Mouse (Mus musculus) embryo, embryonic 9.5 days (tissue): ENCODE data around the gene Son.

Experiments used
- DNase-seq: peaks from one replicate; pipeline ENCODE4 v3.0.0-alpha.2; 2017; ENCODE audit errors: extremely low spot score

Gene Son

DNA sequence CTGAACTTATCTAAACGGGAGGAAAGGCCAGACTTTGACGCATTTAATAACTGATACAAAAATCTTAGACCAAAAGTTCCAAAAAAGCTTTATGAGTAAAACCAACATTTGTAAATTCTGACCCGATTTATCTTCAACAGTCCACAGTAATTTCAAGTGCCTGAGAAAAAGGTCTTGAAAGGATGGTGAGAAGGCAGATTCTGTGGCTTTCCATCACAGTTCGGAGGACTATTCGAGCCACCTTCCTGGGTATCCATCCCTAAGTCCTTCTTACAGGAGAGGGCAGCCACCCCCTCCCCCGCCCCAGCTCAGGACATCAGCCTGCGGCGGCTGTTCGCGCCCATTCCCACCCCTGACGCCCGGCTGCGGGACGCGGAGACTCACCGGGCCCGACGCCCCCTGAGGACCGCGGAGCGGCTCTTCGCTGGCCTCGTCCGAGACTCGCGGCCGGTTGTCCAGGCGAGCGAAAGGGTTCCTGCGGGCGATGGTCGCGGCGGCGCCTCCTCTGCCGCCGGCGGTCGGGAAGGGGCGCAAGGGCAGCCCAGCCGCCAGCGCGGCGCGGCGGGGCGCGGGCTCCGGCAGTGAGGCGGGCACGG, 40.8 kb downstream of the Son start:
- DNase-seq = no peak

DNA sequence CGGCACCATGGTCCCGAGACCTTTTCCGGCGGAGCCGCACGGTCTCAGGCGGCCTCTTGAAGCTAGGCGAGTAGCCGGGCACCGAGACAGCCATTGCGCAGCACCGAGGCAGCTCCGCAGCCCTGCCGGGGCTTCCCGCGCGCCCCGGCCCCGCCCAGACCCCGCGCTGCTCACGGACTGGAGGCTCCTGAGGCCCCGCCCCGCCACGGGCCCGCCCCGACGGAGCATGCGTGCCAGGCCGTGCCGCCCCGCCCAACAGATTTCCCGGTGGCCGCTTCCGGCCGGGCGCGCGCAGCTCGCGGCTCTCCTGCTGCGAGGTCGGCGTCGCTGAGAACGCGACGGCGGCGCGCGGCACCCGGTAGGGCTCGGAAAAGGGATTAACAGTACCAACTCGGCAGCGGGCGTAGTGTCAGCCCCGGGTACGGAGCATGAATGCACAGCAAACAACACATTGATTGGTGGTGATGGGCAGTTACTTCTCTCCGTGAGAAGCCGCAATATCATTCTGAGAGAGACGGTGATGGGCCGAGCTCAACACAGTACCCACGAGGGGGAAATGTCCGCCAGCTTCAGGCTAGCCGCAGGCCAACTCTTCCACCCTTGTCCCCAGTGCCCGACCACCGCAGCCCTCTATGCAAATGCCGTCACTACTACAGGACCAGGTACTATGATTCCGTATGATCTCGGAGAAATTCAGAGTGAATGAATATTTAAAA, 41.5 kb downstream of the Son start, which contains the start of gene Donson:
Donson (minus strand) TSS at position 152 of the 716 bp plus-strand sequence.
- DNase-seq = peak; percentile 93

DNA sequence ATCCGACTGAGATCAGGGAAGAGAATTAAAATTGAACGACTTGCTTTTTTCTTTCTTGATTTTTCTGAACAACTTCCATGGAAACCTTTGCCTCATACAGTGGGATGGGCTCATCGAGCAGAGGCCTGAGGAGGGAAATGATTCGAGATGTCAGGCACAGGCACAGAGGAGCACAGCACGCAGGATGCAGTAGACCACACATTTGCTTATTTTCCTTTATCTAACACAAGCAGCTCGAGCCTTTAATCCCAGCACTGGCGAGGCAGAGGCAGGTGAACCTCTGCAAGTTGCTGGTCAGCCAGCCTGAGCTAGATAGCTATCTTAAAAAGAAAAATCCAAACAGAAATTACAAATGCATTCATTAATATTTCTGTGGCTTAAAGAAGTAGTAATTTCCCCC, 42.5 kb downstream of the Son start:
- DNase-seq = no peak

DNA sequence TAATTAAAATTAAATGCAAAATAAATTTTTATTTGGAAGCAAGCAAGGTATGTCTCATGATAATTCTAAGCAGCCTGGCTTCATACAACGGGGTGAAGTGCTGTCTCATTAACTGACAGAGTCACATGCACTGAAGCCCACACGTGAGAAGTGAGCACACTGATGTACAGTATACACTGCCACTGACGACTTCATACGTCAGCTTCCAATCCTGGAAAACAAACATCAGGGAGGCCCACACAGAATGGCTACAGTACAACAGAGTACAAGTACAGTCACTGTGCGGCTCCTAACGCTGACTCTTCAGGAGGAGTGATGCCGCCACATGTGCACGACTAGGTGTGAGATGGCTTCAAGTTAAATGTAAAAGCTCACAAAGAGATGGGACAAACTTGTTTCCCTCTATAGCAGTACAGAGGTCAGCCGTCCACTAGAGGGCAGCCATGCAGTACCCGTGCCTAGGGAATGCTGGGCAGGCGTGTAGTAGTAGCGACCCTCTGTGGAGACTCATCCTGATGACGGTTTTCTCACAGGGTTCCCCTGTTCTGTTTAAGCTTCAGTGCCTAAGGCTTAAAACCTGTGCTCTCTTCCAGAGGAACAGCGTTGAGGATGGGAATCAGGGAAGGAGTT, 47.3 kb downstream of the Son start:
- peak; percentile 82 for DNase-seq

DNA sequence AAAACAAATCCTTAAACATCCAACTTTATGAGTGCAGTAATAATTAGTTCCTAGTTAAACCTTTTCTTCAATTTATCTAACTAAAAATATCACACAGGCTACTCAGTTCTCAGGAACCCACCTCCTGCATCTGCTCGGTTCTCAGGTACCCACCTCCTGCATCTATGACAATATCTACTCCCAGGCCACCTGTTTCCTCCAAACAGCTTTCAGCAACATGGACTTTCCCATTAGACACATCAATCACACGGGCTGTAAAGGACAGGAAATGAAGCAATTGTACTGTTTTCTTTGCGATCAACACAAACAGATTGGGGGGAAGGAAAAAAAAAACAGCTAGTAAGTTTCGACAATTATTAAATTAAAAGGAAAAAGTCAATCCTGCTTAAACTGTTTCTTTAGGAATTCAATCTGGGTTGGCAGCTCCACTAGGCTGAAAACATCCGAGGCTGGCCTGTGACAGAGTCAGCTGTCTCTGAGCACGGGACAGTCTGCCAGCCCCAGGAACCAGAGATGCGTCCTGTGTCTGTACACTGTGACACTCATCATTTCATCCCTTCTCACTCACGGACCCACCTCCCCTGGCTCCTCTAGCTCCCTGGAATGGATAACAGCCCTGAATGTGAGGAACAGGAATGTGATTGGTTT, 47.9 kb downstream of the Son start:
- no peak for DNase-seq

DNA sequence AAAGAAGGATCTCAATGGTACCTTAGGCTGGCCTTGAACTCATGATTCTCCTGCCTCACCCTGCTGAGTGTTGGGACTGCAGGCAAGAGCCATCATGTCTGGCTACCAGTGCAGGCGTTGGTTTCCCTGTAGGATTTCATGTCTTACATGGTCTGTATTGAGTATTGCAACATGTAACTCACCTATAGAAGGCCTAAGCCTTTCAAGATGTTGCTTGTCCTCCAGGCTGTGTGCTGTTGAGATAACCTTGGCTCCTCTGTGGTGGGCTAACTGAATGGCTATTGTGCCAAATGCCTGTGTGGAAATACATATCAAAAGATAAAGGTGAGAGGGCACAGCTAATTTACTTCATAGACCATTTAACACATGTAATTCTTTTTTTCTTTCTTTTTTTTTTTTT, 51.7 kb downstream of the Son start:
- DNase-seq = no peak

DNA sequence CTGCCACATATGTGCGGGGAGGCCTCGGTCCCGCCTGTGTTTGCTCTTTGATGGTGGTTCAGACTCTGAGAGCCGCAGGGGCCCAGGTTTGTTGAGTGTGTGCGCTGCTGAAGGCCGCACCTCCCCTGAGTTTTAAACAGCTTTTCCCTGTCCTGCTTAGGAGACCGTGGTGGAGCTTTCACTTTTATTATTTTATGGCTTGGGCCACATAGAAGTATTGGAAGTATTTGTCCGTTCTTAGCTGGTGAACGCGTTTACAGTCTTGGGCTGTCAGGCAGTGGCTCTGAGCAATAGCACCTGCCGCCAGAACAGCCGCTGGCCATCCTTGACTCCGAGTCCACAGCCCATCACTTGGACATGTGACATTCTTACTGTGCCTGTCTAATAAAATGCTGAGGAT, 54.6 kb downstream of the Son start:
- no peak for DNase-seq

DNA sequence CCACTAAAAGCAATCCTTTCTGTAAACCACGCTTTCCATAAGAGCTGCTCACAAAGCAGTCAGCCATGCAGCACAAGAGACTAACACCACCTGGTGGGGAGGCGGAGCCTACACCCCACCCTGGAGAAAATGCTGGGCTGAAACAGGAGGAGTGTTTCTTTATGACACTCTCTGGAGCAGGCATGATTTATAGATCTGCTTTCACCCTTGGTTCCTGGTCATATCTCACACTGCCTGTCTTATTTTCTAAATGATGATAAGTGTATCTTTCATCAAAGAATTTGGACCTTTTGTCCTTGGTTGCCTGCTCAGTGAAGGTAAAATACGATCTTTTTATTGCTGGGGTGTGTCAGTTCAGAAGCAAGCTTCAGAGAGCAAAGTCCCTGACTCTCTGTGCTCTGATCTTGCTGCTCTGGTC, 55.5 kb downstream of the Son start:
- no peak for DNase-seq

DNA sequence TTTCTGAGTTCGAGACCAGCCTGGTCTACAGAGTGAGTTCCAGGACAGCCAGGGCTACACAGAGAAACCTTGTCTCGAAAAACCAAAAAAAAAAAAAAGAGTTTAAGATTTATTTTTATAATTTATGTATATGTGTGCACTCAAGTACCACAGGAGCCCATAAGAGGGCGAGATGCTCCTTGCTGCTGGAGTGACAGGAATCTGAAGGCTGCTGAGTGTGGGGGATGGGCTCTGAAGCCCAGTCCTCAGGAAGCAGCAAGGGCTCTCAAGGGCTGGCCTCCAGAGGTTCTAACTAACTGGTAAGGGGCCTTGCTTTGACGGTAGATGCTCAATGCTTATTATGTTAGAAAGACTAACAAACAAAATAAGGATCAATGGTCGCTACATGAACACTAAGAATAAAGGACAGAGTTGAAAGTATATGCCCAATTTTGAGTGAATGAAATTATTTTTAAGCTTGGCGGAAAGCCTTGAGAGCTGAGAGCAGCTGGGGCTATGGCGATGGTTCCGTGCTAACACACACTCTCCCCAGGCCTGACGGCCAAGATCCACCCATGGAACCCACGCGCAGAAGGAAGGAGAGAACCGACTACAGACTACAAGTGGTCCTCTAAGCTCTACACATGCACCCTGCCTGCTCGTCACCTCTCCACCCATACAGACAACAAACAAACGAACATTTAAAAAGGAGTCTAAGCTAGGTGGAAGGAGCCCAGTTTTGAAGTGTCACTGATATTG, 57.5 kb downstream of the Son start:
- DNase-seq = no peak

DNA sequence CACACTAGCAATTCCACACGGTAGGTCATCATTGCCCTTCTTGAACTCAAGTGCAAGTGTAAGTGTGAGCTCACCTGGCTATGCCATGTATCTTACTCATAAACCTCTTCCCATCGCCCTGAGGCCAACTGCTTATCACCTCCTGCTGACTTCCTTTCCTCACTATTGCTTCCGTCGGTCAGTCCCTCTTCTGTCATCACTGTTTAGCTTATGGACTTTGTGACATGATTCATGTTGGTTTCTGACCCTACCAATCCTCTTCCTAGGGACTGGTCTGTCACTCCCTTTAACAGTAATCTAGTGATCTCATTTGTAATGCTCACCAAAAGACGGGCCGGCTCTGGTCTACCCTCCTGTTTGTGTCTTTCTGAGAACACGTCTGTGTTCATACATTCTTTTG, 62.9 kb downstream of the Son start:
- DNase-seq = no peak

DNA sequence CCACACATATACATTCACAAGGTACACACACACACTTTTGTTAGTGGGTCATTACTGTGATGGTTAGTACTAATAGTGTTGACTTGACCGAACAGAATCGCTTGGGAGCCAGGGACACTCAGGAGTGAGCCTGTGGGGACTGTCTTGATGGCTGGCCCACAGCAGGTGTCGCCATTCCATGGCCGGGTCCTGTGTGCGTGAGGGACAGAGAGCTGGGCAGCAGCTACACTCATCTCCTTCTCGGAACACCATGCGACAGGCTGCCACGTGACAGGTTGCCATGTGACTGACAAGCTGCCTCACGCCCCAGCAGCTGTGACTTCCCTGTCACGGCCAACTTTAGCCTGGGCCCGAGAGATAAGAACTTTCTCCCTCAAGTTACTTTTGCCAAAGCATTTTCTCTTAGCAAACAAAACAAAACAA, 69.6 kb downstream of the Son start:
- no peak for DNase-seq

DNA sequence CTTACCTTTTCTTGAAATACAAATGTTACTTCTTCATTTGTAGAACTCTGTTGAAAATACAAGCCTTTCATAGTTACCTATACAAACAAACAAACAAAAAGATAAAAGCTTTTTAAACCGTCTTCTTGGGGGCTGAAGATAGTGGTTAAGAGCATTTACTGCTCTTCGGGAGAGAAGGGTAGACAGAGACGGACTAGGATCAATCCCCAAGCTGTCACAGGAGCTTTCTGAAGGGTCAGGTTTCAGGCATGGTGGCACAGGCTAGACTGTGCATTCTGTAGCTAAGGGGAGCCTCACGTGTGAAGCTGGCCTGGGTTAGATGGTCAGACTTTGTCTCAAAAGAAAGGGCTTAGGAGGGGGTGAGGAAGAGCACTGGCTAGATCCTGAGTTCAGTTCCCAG, 70.1 kb downstream of the Son start:
- no peak for DNase-seq

DNA sequence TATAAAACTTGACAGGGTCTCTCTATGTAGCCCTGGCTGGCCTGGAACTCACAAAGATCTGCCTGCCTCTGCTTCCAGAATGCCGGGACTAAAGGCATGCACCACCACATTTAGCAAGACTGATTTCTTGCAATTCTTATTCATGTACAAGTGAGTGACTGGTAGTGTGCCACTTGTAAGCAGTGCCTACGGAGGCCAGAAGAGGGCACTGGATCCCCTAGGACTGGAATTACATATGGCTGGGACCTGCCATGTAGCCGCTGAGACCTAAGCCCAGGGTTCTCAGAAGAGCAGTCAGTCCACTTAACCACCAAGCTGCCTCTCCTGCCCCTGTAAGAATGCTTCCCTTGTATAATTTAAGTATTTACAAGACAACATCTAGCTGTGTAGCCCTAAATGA, 76.9 kb downstream of the Son start:
- DNase-seq = peak; percentile 40

DNA sequence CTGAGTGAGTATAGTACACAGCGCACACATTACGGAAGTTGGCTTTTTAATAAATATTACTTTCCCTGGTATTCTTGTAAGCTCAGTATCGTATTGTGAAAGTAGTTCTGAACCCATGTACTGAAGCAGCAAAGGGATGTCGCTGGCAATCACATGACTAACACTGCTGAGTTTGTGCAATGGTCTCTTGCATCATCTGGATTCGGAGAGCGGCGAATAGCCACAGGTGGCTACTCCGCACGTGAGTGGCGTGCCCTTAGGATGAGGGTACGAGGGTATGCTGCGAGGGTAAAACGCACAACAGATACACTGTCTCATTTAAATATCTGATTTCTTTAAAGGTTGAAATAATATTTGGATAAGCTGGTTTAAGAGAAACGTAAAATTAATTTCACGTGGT, 80.1 kb downstream of the Son start:
- no peak for DNase-seq

DNA sequence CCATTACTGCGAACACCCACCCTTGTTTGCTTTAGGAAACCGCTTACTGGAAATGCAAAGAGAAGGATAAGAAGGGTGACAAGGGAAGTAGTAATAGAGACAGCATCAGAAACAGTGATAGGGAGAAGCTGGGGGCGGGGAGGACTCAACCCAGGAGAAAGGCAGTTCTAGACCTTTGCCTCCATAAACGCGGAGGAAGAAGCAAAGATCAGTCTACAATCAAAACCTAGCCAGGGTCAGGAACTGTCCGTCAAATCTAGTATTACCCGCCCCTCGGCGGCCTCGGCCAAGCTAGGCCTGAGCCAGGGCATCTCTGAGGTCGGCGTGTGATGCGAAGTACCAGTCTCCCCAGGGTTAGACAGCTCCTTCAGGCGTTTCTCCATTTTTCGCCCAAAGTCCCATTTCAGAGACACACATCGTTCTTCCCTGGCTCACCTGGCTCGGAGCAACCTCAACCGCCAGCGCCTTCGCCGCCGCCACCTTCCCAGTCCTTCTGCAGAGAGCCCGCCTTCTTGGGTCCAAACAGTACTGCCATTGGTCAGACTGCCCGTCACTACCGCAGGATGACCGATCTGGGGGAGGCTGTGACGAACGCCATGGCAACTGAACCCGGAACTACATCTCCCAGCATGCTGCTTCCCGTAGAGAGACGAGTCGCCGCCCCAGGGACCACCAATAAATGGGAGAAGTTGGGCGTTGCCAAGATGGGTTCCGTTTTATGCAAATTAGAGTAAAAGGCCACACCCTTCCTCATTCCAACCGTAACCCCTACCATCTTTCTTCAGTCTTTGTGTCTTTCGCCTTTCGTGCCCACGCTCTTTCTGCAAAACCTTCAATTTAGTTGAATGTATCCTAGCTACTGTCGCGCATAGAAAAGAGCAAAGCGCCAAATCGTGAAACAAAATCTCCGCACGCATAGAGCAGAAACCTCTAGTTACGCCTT, 81.1 kb downstream of the Son start, which contains the start of gene Cryzl1:
Cryzl1 (minus strand) TSS at position 853 of the 943 bp plus-strand sequence.
- peak; percentile 96 for DNase-seq
